Mouse (Mus musculus) forebrain, embryonic 14.5 days (tissue): Measurements from ENCODE around the gene Lgals9. TPM values are rescaled to one million over a fixed set of nuclear protein-coding genes. Genes with fewer than 3 reads are reported as not detected.
"Not testable (repeated sequence)": the region's sequence is repeated elsewhere in the genome, so short reads cannot be mapped to it uniquely, and the experiment has no call there.

Experiments
- ATAC-seq: fragments of 200-750 bp; cut with Nextera tagmentation; 2 replicates; pipeline ENCODE4 v1.8.0; 2017; ENCODE audit warnings: mild to moderate bottlenecking, moderate library complexity
- DNase-seq: peaks from one replicate; pipeline ENCODE4 v3.0.0-alpha.2; 2015; ENCODE audit warnings: low spot score
- H3K27ac ChIP-seq: fragments of 300-500 bp; sonication (generic); 2 replicates; pipeline ENCODE4 v1.5.1; 2014; ENCODE audit warnings: low read depth, mild to moderate bottlenecking, control low read depth, low read length, moderate library complexity
- H3K27me3 ChIP-seq: fragments of 300-500 bp; sonication (generic); replicated peaks from 2 replicates; pipeline ENCODE4 v1.6.1; 2014; ENCODE audit warnings: low read length, control low read depth, mixed read lengths; ENCODE audit not compliant: control insufficient read depth, insufficient read depth
- H3K36me3 ChIP-seq: fragments of 300-500 bp; sonication (generic); 2 replicates; pipeline ENCODE4 v1.6.1; 2014; ENCODE audit warnings: low read length, control low read depth; ENCODE audit not compliant: control insufficient read depth, insufficient read depth
- H3K4me1 ChIP-seq: fragments of 300-500 bp; sonication (generic); 2 replicates; pipeline ENCODE4 v1.6.1; 2014; ENCODE audit warnings: antibody characterized with exemption, low read length, control low read depth; ENCODE audit not compliant: control insufficient read depth, insufficient read depth
- H3K4me2 ChIP-seq: fragments of 300-500 bp; sonication (generic); 2 replicates; pipeline ENCODE4 v1.6.1; 2014; ENCODE audit warnings: mild to moderate bottlenecking, control low read depth, low read length
- H3K4me3 ChIP-seq: fragments of 300-500 bp; sonication (generic); 2 replicates; pipeline ENCODE4 v1.5.1; 2014; ENCODE audit warnings: low read depth, low read length, control low read depth
- H3K9ac ChIP-seq: fragments of 300-500 bp; sonication (generic); 2 replicates; pipeline ENCODE4 v1.6.1; 2014; ENCODE audit warnings: mild to moderate bottlenecking, low read length, control low read depth, moderate library complexity
- H3K9me3 ChIP-seq: fragments of 300-500 bp; sonication (generic); replicated peaks from 2 replicates; pipeline ENCODE4 v1.6.1; 2016; ENCODE audit warnings: low read length, control low read depth, mixed read lengths; ENCODE audit not compliant: control insufficient read depth
- WGBS: fragments of 180-500 bp; shearing (Covaris S2); extraction: QIAGEN DNeasy Blood & Tissue Kit; methylation state at CpG from one replicate; pipeline ENCODE4 v1.1.7; 2014; 5-methylcytosine and 5-hydroxymethylcytosine counted together
- polyA plus RNA-seq: library from polyadenylated mRNA; unstranded; fragments of >200 nt; fragmentation: Nextera tagmentation; extraction: Ambion mirVana; gene quantifications from 2 replicates; pipeline ENCODE4 v1.2.1, GENCODE M21; 2014

The Lgals9 gene
- polyA plus RNA-seq, 1 experiment from 2014 or later = 8.6 TPM

DNA sequence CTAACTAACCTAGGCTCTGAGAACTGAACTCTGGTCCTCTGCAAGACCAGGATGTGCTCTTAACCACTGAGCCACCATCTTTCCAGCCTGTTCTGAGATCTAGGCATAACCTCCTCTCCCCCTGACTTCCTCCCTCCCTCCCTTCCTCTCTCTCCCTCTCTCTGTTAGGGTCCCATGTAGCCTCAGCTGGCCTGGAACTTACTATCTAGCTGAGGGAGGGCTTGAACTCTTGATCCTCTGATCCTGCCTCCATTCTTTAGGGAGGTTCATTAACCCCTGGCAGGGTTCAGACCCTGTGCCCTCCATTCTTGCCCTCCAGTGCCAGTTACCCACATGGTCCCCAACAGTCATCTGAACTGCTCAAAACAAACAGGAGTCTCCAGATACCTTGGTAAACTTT is 28.3 kb upstream of the Lgals9 start:
- no peak for ATAC-seq
- H3K4me2 ChIP-seq = no peak overlapping the region
- no peaks in the 10 kb centered on the region for H3K27me3 ChIP-seq
- no peak for DNase-seq
- H3K36me3 ChIP-seq = peaks cover 12% of the 10 kb centered on the region
- no peak overlapping the region for H3K9ac ChIP-seq
- no peaks in the 10 kb centered on the region for H3K9me3 ChIP-seq
- H3K4me3 ChIP-seq = no peak overlapping the region
- H3K4me1 ChIP-seq = no peaks in the 10 kb centered on the region
- no peak overlapping the region for H3K27ac ChIP-seq

DNA sequence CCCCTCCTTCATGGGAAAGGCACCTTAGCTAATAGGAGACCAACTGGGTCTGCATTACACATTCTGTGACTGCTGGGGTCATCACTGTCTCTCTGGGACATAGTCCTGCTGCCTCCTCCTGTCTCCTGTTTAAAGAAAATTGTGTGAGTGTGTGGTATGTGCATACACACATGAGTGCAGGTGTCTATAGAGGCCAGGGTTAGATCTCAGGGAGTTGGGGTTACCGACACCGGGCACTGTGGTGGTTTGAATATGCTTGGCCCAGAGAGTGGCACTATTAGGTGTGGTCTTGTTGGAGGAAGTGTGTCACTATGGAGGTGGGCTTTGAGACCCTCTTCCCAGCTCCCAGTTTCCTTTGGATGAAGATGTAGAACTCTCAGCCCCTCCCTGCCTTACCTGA is 27.8 kb upstream of the Lgals9 start:
- H3K4me1 ChIP-seq = no peaks in the 10 kb centered on the region
- ATAC-seq (no peak), DNase-seq (no peak)
- H3K36me3 ChIP-seq = peaks cover 12% of the 10 kb centered on the region
- no peak overlapping the region for H3K27ac ChIP-seq
- no peaks in the 10 kb centered on the region for H3K9me3 ChIP-seq
- H3K9ac ChIP-seq = no peak overlapping the region
- 98% methylated on average over 2 of the region's 2 CpGs for WGBS
- H3K4me2 ChIP-seq = no peak overlapping the region
- no peak overlapping the region for H3K4me3 ChIP-seq
- H3K27me3 ChIP-seq = no peaks in the 10 kb centered on the region

DNA sequence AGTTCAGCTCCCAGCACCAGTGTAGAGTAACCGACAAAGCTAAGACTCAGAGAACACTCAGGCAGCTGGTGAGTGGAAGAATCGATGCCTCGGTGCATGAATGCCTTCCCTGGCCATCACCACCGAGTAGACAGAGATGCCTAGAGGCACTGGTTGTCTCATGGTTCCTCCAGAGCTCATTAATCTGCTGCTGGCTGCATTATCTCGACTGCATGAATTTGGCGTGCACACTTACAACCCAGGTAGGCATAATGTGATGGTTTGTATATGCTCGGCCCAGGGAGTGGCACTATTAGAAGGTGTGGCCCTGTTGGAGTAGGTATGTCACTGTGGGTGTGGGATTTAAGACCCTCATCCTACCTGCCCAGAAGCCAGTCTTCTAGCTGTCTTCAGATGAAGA is 24.1 kb upstream of the Lgals9 start:
- no peak overlapping the region for H3K4me3 ChIP-seq
- WGBS = 87% methylated on average over 7 of the region's 7 CpGs
- H3K4me1 ChIP-seq = no peaks in the 10 kb centered on the region
- no peaks in the 10 kb centered on the region for H3K9me3 ChIP-seq
- H3K4me2 ChIP-seq = no peak overlapping the region
- DNase-seq (no peak), ATAC-seq (no peak)
- H3K27ac ChIP-seq = no peak overlapping the region
- no peaks in the 10 kb centered on the region for H3K36me3 ChIP-seq
- no peak overlapping the region for H3K9ac ChIP-seq
- H3K27me3 ChIP-seq = no peaks in the 10 kb centered on the region

DNA sequence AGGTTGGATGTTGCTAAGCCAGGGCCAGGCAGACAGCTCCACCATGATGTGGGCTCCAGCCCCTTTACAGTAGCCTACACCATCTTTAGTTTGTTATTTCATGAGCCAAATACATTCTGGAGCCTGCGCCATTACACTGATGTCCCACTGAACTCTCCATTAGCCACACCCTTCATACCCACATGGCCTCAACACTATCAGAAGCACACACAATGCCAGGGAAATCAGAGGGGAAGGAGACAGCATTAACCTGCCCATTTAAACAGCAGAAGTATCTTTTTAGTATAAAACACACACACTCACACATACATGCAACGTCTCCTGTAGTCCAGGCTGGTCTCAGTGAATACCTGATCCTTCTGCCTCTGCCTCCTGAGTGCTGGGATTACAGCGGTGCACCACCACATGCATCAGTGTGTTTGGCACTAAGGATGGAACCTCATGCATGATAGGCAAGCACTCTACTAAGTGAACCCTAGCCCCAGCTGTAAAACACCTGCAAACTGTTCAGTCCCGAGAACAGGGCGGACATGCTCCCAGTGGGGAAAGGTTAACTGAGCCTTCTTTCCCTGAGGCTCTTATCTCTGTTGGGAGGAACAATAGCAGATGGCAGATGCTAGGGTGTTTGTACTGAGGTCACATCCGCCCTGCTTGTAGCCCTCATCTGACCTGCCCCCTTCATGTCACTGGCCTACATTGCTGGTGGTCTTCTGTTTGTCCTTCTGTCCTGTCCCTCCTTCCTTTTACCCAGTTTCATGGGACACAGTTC is 23.4 kb upstream of the Lgals9 start:
- Histone ChIP-seq H3K27me3 (no peaks in the 10 kb centered on the region), H3K36me3 (no peaks in the 10 kb centered on the region), H3K9me3 (no peaks in the 10 kb centered on the region), H3K4me1 (no peaks in the 10 kb centered on the region), H3K9ac (no peak overlapping the region), H3K27ac (no peak overlapping the region), H3K4me2 (no peak overlapping the region), H3K4me3 (no peak overlapping the region)
- 86% methylated on average over 6 of the region's 6 CpGs for whole genome bisulfite sequencing
- ATAC-seq = no peak
- DNase-seq = no peak

DNA sequence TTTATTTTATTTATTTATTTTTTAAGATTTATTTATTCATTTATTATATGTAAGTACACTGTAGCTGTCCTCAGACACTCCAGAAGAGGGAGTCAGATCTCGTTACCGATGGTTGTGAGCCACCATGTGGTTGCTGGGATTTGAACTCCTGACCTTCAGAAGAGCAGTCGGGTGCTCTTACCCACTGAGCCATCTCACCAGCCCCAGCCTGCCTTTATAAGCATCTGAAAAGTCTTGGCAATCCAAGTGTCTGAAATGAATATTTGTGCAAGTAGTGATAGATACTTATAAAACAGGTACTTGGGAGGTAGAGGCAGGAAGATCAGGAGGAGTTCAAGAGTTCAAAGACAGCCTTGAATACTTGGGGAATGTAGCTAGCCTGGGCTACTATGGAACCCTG is 22.6 kb upstream of the Lgals9 start:
- H3K36me3 ChIP-seq, H3K9ac ChIP-seq, DNase-seq, H3K4me1 ChIP-seq, H3K4me2 ChIP-seq, H3K27me3 ChIP-seq, H3K27ac ChIP-seq, ATAC-seq, H3K4me3 ChIP-seq, H3K9me3 ChIP-seq: not testable (repeated sequence)
- WGBS = 80% methylated on average over 3 of the region's 3 CpGs

DNA sequence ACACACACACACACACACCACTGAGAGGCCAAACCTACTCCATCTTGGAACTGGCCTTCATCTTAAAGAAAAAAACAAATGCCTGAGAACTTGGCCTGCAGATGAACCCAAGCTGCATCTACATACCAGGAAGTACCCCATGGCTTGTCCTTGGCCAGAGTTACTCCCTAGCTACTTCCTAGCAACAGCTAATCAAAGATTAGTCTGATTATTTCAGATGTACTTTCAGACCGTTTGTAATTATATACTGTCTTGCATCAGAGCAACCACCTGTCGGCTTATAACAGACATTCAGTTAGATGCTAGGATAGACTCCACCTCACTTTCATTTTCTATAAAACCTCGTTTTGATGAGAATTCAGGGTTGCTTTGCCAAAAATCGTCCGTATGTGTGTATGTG is 21.7 kb upstream of the Lgals9 start:
- no peaks in the 10 kb centered on the region for H3K36me3 ChIP-seq
- no peak for ATAC-seq
- H3K27ac ChIP-seq = no peak overlapping the region
- 68% methylated on average over 5 of the region's 5 CpGs for WGBS
- no peaks in the 10 kb centered on the region for H3K4me1 ChIP-seq
- no peak overlapping the region for H3K4me2 ChIP-seq
- H3K9ac ChIP-seq = no peak overlapping the region
- DNase-seq = no peak
- H3K27me3 ChIP-seq = no peaks in the 10 kb centered on the region
- no peaks in the 10 kb centered on the region for H3K9me3 ChIP-seq
- H3K4me3 ChIP-seq = no peak overlapping the region

DNA sequence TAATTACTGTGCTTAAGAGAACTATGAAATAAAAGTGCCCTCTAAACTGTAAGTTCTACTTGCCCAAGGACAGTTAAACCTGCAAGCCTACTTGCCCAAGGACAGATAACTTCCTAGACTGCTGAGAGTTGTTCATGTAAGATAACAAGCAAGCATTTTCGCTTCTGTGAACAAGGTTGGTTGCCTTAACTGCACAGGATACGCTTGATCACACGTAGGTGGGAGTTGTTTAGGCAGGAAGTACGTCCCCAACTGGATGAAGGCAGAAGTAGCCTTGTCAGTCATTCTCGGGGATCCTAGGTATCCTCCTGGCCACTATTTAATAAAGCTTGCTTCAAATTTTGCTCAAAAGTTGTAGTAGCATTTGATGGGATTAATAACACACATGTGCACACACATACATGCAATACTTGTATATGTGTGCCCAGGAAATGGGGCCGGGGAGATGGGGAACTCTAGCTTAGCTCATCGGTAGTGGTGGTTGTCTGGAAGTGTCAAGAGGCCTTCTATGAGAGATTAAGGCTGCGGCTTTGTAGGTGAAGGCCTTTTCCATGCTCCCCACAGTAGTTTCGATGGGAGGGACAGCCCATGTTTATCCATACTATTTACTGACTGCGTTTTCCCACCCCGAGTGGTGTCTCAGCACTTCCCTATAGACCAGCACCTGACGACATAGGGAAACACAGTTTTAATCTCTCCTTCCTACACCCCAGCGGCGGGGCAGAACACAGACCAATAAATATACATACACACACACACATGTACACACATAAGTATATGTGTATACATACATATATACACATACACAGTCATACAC is 21.0 kb upstream of the Lgals9 start:
- Histone ChIP-seq H3K4me3 (no peak overlapping the region), H3K36me3 (no peaks in the 10 kb centered on the region), H3K9ac (no peak overlapping the region), H3K4me2 (no peak overlapping the region), H3K27me3 (no peaks in the 10 kb centered on the region), H3K4me1 (no peaks in the 10 kb centered on the region), H3K9me3 (no peaks in the 10 kb centered on the region), H3K27ac (no peak overlapping the region)
- DNase-seq (no peak), ATAC-seq (no peak)
- WGBS = 91% methylated on average over 14 of the region's 14 CpGs

DNA sequence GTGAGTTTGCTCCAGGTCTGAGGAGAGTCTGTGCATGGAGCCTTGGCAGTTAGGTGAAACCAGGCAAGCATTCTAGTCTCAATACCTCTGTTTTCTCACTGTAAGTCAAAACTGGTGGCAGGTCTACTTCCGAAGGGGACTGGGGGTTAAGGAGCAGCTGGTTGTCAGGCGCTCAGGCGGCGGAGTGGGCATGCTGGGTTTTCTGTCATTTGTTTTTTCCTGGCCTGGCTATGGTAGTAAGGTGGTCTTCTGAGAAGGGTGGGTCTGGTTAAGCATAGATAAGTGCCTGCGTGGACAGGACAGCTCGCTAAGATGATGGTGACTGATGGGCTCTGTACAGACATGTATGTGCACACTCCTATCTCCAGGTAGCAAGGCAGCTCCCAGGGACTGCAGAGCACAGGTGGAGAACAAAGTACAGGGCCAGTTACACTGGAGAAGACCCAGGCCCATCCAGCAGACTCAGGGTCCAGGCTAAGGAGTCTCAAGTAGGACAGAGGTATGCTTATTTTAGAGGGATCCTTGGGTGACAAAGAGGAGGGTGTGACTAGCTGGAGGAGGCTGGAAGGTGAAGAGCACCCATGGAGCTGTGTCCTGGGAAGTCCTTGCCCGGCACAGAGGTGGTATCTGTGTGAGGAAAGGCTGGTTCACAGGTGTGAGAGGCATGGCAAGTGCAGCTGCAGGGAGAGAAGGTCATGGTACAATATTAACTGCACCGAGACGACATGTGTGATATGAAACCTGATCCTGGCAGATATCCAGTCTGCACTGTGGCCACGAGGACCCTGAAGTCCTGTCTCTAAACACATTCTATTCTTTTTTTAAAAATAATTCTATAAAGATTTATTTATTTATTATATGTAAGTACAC is 19.3 kb upstream of the Lgals9 start:
- no peak for ATAC-seq
- Histone ChIP-seq H3K4me3 (no peak overlapping the region), H3K4me2 (no peak overlapping the region), H3K27me3 (no peaks in the 10 kb centered on the region), H3K4me1 (no peaks in the 10 kb centered on the region), H3K36me3 (no peaks in the 10 kb centered on the region), H3K27ac (no peak overlapping the region), H3K9me3 (no peaks in the 10 kb centered on the region), H3K9ac (no peak overlapping the region)
- no peak for DNase-seq
- WGBS = 90% methylated on average over 10 of the region's 10 CpGs
